Mouse (Mus musculus) lung, embryonic 16.5 days (tissue): ENCODE data around the gene Drc7. TPM values are rescaled to one million over a fixed set of nuclear protein-coding genes. Genes with fewer than 3 reads are reported as not detected.

Experiments
- ATAC-seq: fragments of 200-750 bp; cut with Nextera tagmentation; 2 replicates; pipeline ENCODE4 v1.8.0; 2017; ENCODE audit warnings: low read depth, mild to moderate bottlenecking, moderate library complexity
- H3K27ac ChIP-seq: fragments of 300-500 bp; sonication (generic); 2 replicates; pipeline ENCODE4 v1.5.1; 2014; ENCODE audit warnings: mild to moderate bottlenecking, control low read depth, low read length
- H3K27me3 ChIP-seq: fragments of 300-500 bp; sonication (generic); 2 replicates; pipeline ENCODE4 v1.6.1; 2014; ENCODE audit warnings: low read depth, low read length, mixed read lengths; ENCODE audit not compliant: control insufficient read depth, insufficient read depth
- H3K36me3 ChIP-seq: fragments of 300-500 bp; sonication (generic); 2 replicates; pipeline ENCODE4 v1.6.1; 2014; ENCODE audit warnings: low read length; ENCODE audit not compliant: control insufficient read depth, insufficient read depth
- H3K4me1 ChIP-seq: fragments of 300-500 bp; sonication (generic); replicated peaks from 2 replicates; pipeline ENCODE4 v1.6.1; 2014; ENCODE audit warnings: low read length, mixed read lengths; ENCODE audit not compliant: control insufficient read depth, insufficient read depth
- H3K4me2 ChIP-seq: fragments of 300-500 bp; sonication (generic); 2 replicates; pipeline ENCODE4 v1.6.1; 2014; ENCODE audit warnings: low read depth, low read length, control low read depth
- H3K4me3 ChIP-seq: fragments of 300-500 bp; sonication (generic); 2 replicates; pipeline ENCODE4 v1.5.1; 2014; ENCODE audit warnings: mild to moderate bottlenecking, low read length, control low read depth
- H3K9ac ChIP-seq: fragments of 300-500 bp; sonication (generic); 2 replicates; pipeline ENCODE4 v1.6.1; 2014; ENCODE audit warnings: low read length, control low read depth
- H3K9me3 ChIP-seq: fragments of 300-500 bp; sonication (generic); 2 replicates; pipeline ENCODE4 v1.6.1; 2016; ENCODE audit warnings: low read length; ENCODE audit not compliant: control insufficient read depth
- WGBS: fragments of 180-500 bp; shearing (Covaris S2); extraction: QIAGEN DNeasy Blood & Tissue Kit; methylation state at CpG from one replicate; pipeline ENCODE4 v1.1.7; 2014; 5-methylcytosine and 5-hydroxymethylcytosine counted together
- polyA plus RNA-seq: library from polyadenylated mRNA; unstranded; fragments of >200 nt; fragmentation: Nextera tagmentation; extraction: Ambion mirVana; gene quantifications from 2 replicates; pipeline ENCODE4 v1.2.1, GENCODE M21; 2015

Drc7 gene
- 1.5 and 2.7 TPM in 2 replicates for polyA plus RNA-seq

GRCm38 (mm10) chr8:95054927-95055510 lies at the start of gene Drc7:
TSS of gene Drc7 (plus strand) at chr8:95055103.
- no peaks in the 10 kb centered on the region for H3K36me3 ChIP-seq
- H3K27ac ChIP-seq: no peak within 1 kb of the TSS
- no peaks in the 10 kb centered on the region for H3K9me3 ChIP-seq
- 30% methylated on average over 2 of the region's 2 CpGs for WGBS
- ATAC-seq: peak; percentile 76
- no peak within 1 kb of the TSS for H3K4me2 ChIP-seq
- H3K4me3 ChIP-seq: no peak within 1 kb of the TSS
- no peak within 1 kb of the TSS for H3K9ac ChIP-seq
- no peaks in the 10 kb centered on the region for H3K4me1 ChIP-seq
- H3K27me3 ChIP-seq: no peaks in the 10 kb centered on the region

- Histone ChIP-seq H3K9ac (no peak overlapping the region), H3K9me3 (no peaks in the 10 kb centered on the region), H3K4me3 (no peak overlapping the region), H3K4me2 (no peak overlapping the region), H3K36me3 (peaks cover 9% of the 10 kb centered on the region; the same call in 1 of the 2 replicates), H3K4me1 (no peaks in the 10 kb centered on the region), H3K27me3 (no peaks in the 10 kb centered on the region), H3K27ac (no peak overlapping the region)
- 74% methylated on average over 15 of the region's 15 CpGs for WGBS
- no peak for ATAC-seq
Observed at GRCm38 (mm10) chr8:95012442-95012919, 42.4 kb upstream of the Drc7 start.

GRCm38 (mm10) chr8:95015866-95016265 lies 39.0 kb upstream of the Drc7 start:
- Histone ChIP-seq H3K36me3 (peaks cover 6% of the 10 kb centered on the region; the same call in 1 of the 2 replicates), H3K4me3 (no peak overlapping the region), H3K27me3 (no peaks in the 10 kb centered on the region), H3K4me1 (no peaks in the 10 kb centered on the region; the same call in 1 of the 2 replicates), H3K4me2 (no peak overlapping the region), H3K9me3 (no peaks in the 10 kb centered on the region), H3K9ac (no peak overlapping the region), H3K27ac (no peak overlapping the region)
- no peak for ATAC-seq
- WGBS: 59% methylated on average over 4 of the region's 4 CpGs

- no peaks in the 10 kb centered on the region; the same call in 1 of the 2 replicates for H3K4me1 ChIP-seq
- no peaks in the 10 kb centered on the region for H3K27me3 ChIP-seq
- H3K9ac ChIP-seq: no peak overlapping the region
- no peak for ATAC-seq
- no peaks in the 10 kb centered on the region for H3K9me3 ChIP-seq
- no peak overlapping the region for H3K4me3 ChIP-seq
- no peak overlapping the region for H3K27ac ChIP-seq
- WGBS: 59% methylated on average over 4 of the region's 4 CpGs
- H3K36me3 ChIP-seq: peaks cover 1% of the 10 kb centered on the region; the same call in 1 of the 2 replicates
- H3K4me2 ChIP-seq: no peak overlapping the region
Observed at GRCm38 (mm10) chr8:95016684-95017083, 38.2 kb upstream of the Drc7 start.

DNA sequence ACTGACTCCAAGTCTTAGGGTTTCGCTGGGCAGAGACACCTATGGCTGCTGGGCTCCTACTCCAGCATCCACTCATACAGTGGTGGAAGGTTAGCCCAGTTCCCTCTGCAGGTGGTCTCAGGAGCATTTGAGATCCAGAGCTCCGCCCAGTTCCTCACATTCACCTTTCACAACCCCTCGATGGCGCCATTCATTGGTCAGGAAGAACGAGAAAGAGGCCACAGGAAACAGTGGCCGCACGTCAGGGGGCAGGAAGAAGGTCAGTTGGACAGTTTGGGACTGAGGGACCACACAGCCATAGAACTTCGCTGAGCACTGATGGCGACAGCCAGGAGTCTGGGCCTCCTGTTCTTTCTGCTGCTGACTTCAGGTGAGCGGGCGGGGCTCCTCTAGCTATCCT lies 37.5 kb upstream of the Drc7 start, which contains the start of gene Adgrg3:
Adgrg3 (plus strand) TSS at position 242 of the 400 bp plus-strand sequence.
- Histone ChIP-seq H3K27ac (no peak within 1 kb of the TSS), H3K9ac (no peak within 1 kb of the TSS), H3K4me3 (no peak within 1 kb of the TSS), H3K27me3 (no peaks in the 10 kb centered on the region), H3K4me1 (no peaks in the 10 kb centered on the region; the same call in 1 of the 2 replicates), H3K4me2 (no peak within 1 kb of the TSS), H3K9me3 (no peaks in the 10 kb centered on the region), H3K36me3 (no peaks in the 10 kb centered on the region; the same call in 1 of the 2 replicates)
- ATAC-seq: no peak
- 68% methylated on average over 11 of the region's 11 CpGs for WGBS

DNA sequence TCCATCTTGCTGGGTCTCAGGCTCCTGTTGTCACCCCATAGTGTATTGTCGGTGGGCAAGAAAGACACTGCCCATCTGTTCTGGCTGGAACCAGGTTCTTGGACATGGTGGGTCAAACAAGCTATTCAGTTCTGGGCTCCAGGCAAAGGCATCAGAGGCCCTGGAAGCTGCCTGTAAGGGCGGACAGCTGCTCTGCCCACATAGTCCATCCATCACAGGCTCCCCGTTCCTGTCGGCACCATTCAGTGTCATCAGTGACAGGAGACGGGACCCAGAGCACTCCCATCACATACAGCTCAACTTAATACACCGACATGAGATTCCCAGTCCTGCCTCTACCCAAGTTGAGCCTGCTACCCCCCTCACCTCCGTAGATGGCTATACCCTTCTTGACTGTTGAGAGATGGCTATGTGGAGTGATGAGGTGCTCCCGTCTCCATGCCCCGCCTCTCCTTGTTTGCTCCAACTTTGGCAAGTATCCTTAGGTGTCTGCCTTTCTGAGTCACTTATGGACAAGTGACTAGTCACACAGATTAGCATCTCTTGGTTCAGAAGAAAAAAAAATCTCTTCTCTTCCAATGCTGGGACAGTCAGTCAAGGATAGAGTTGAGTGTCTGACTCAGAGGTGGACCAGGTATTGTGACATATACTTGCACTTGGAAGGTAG lies 36.8 kb upstream of the Drc7 start:
- Histone ChIP-seq H3K9ac (no peak overlapping the region), H3K27me3 (no peaks in the 10 kb centered on the region), H3K4me2 (no peak overlapping the region), H3K36me3 (no peaks in the 10 kb centered on the region), H3K4me3 (no peak overlapping the region), H3K4me1 (no peaks in the 10 kb centered on the region; the same call in 1 of the 2 replicates), H3K27ac (no peak overlapping the region), H3K9me3 (no peaks in the 10 kb centered on the region)
- ATAC-seq: no peak
- WGBS: 58% methylated on average over 9 of the region's 9 CpGs

DNA sequence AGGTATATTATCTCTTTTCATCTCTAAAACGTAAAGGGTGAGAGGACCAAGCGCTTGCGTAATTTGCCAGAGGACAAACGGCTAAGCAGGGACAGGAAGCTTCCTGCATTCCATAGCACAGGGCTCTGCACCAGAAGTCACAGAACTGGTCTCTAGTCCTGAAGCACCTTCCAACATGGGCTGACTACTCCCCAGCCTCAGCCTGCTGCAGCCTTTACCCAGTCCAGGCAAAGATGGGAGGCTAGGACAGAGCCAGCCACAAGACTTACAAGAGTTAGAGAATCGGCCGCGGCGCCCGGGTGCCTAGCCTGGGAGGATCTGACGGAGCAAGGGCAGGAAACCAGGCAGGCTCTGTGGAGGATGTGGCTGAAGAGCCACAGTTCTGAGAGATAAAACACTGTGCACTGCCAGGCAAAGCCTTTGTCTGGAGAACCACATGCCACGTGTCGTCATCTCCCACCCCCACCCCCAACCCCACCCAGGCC lies 34.6 kb upstream of the Drc7 start:
- Histone ChIP-seq H3K9ac (peak overlapping the region; percentile 56; the same call in 1 of the 2 replicates), H3K4me1 (no peaks in the 10 kb centered on the region; the same call in 1 of the 2 replicates), H3K4me2 (peak overlapping the region; percentile 42), H3K36me3 (no peaks in the 10 kb centered on the region), H3K9me3 (no peaks in the 10 kb centered on the region), H3K4me3 (peak overlapping the region; percentile 28), H3K27ac (peak overlapping the region; percentile 82), H3K27me3 (no peaks in the 10 kb centered on the region)
- ATAC-seq: peak; percentile 62
- WGBS: 25% methylated on average over 12 of the region's 12 CpGs

DNA sequence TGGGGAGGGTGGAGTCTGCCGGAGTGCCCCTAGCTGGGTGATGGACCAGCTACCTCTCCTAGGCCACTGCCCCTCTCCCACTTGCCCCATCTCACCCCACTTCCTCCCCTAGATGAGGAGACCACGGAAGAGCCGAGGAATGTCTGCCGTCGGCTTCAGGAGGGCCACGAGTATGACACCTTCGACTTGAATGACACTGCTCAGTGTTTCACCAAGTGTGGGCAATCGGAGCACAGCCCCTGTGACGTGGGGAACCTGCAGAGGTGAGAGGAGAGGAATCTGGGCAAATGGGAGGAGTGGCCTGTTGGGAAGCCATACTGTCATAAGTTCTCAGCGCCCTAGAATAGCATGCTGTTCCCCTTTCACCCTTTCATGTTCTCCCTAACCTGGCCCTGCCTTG lies 34.1 kb upstream of the Drc7 start:
- H3K4me2 ChIP-seq: peak overlapping the region; percentile 42
- 45% methylated on average over 10 of the region's 10 CpGs for WGBS
- H3K9ac ChIP-seq: 0 out of 2 replicates have a peak overlapping the region, but pooled peaks have one; percentile 56
- H3K27ac ChIP-seq: peak overlapping the region; percentile 82
- no peak for ATAC-seq
- peak overlapping the region; percentile 28; the same call in 1 of the 2 replicates for H3K4me3 ChIP-seq
- H3K36me3 ChIP-seq: no peaks in the 10 kb centered on the region
- no peaks in the 10 kb centered on the region for H3K9me3 ChIP-seq
- no peaks in the 10 kb centered on the region; the same call in 1 of the 2 replicates for H3K4me1 ChIP-seq
- no peaks in the 10 kb centered on the region for H3K27me3 ChIP-seq

GRCm38 (mm10) chr8:95023201-95023600 lies 31.7 kb upstream of the Drc7 start:
- no peak for ATAC-seq
- H3K9me3 ChIP-seq: no peaks in the 10 kb centered on the region
- H3K27ac ChIP-seq: no peak overlapping the region
- H3K4me1 ChIP-seq: no peaks in the 10 kb centered on the region; the same call in 1 of the 2 replicates
- no peaks in the 10 kb centered on the region for H3K27me3 ChIP-seq
- H3K9ac ChIP-seq: no peak overlapping the region
- H3K4me3 ChIP-seq: no peak overlapping the region
- no peaks in the 10 kb centered on the region for H3K36me3 ChIP-seq
- H3K4me2 ChIP-seq: no peak overlapping the region
- WGBS: 18% methylated on average over 8 of the region's 8 CpGs
